Mouse (Mus musculus) embryonic stem cell, embryonic (primary cell): ENCODE results near the gene Mycbp.

Experiments used
- CTCF ChIA-PET, 4 experiments: fragments of 300-600 bp in 2 of 4; fragments of 350-600 bp in 2 of 4; sonication (Branson Sonifier 250); formaldehyde crosslinking; loops; one replicate each; lab custom pipeline; 2022; ENCODE audit warnings: inconsistent platforms in 2 of 4; lab: Charles Lee
- POLR2A ChIA-PET, 4 experiments: fragments of 300-600 bp in 2 of 4; fragments of 350-600 bp in 2 of 4; sonication (Branson Sonifier 250); formaldehyde crosslinking; loops; one replicate each; lab custom pipeline; 2022; ENCODE audit warnings: antibody characterized with exemption in 4 of 4, inconsistent platforms in 1 of 4; lab: Charles Lee

Gene Mycbp

GRCm38 (mm10) chr4:123921055-123921565 is 16.5 kb downstream of the Mycbp start:
- CTCF ChIA-PET: no interaction called here
- POLR2A ChIA-PET: interaction anchor here in 2 of 4 experiments (0.6 to 2.1 kb wide), 5 partner anchors 9 to 918 kb away, joined by 3 to 10 read pairs (median 5); no protein-coding TSS in a partner anchor

- ChIA-PET POLR2A (interaction anchor here in 3 of 4 experiments (0.5 to 2.7 kb wide), 7 partner anchors 8 to 1008 kb away, joined by 3 to 17 read pairs (median 5); partner anchors contain the start of genes Rragc (in 3 of the 3) and Mycbp (in 1 of the 3)), CTCF (no interaction called here)
These were observed 23.3 kb downstream of the Mycbp start for GRCm38 (mm10) chr4:123927961-123928360.

- POLR2A ChIA-PET: interaction anchor here in 3 of 4 experiments (0.9 to 2.9 kb wide), 6 partner anchors 9 to 15 kb away, joined by 3 to 10 read pairs (median 6); partner anchors contain the start of gene Rragc (in 2 of the 3)
- CTCF ChIA-PET: interaction anchor here in 2 of 4 experiments (0.7 to 1.0 kb wide), 2 partner anchors 9 to 35 kb away, joined by 3 read pairs; no protein-coding TSS in a partner anchor
These were observed 25.4 kb downstream of the Mycbp start for GRCm38 (mm10) chr4:123929994-123930393.

- CTCF ChIA-PET: no interaction called here
- POLR2A ChIA-PET: interaction anchor here in 2 of 4 experiments (0.6 to 2.2 kb wide), 5 partner anchors 12 to 45 kb away, joined by 3 to 11 read pairs (median 8); partner anchors contain the start of gene Rragc (in 2 of the 2)
These were observed 29.7 kb downstream of the Mycbp start for GRCm38 (mm10) chr4:123934306-123934705.

- ChIA-PET CTCF (no interaction called here), POLR2A (interaction anchor here in 2 of 4 experiments (1.2 to 2.2 kb wide), 4 partner anchors 13 to 174 kb away, joined by 3 to 11 read pairs (median 8); partner anchors contain the start of gene Rragc (in 2 of the 2))
These were observed 31.4 kb downstream of the Mycbp start for GRCm38 (mm10) chr4:123936059-123936458.

GRCm38 (mm10) chr4:123939838-123940237 is 35.2 kb downstream of the Mycbp start:
- POLR2A ChIA-PET: interaction anchor here in 3 of 4 experiments (0.5 to 2.0 kb wide), 7 partner anchors 12 to 243 kb away, joined by 3 to 5 read pairs (median 3); partner anchors contain the start of genes 4930535I16Rik (in 1 of the 3) and Rragc (in 1 of the 3)
- CTCF ChIA-PET: interaction anchor here in 2 of 4 experiments (0.7 to 1.3 kb wide), 7 partner anchors 13 to 192 kb away, joined by 3 to 6 read pairs (median 4); no protein-coding TSS in a partner anchor

- ChIA-PET CTCF (interaction anchor here (0.6 to 1.3 kb wide), 7 partner anchors 12 to 895 kb away, joined by 3 to 8 read pairs (median 3); no protein-coding TSS in a partner anchor), POLR2A (interaction anchor here in 1 of 4 experiments (0.6 to 1.4 kb wide), 4 partner anchors 10 to 801 kb away, joined by 3 to 4 read pairs (median 3); partner anchors contain the start of gene Ppie)
These were observed 36.2 kb downstream of the Mycbp start for GRCm38 (mm10) chr4:123940878-123941277.

GRCm38 (mm10) chr4:123946701-123947100 is 42.1 kb downstream of the Mycbp start:
- ChIA-PET POLR2A (no interaction called here), CTCF (interaction anchor here in 2 of 4 experiments (0.8 to 1.2 kb wide), 2 partner anchors 10 to 25 kb away, joined by 3 to 4 read pairs; no protein-coding TSS in a partner anchor)

GRCm38 (mm10) chr4:123947149-123947548 is 42.5 kb downstream of the Mycbp start:
- POLR2A ChIA-PET: no interaction called here
- CTCF ChIA-PET: interaction anchor here in 2 of 4 experiments (0.8 to 1.2 kb wide), 2 partner anchors 10 to 25 kb away, joined by 3 to 4 read pairs; no protein-coding TSS in a partner anchor

GRCm38 (mm10) chr4:123948901-123949300 is 44.3 kb downstream of the Mycbp start:
- ChIA-PET CTCF (interaction anchor here in 2 of 4 experiments (0.9 to 1.7 kb wide), 2 partner anchors 10 to 22 kb away, joined by 3 to 4 read pairs; no protein-coding TSS in a partner anchor), POLR2A (no interaction called here)

GRCm38 (mm10) chr4:123949649-123950048 is 45.0 kb downstream of the Mycbp start:
- CTCF ChIA-PET: interaction anchor here in 3 of 4 experiments (0.5 to 1.7 kb wide), 8 partner anchors 9 to 1149 kb away, joined by 3 to 13 read pairs (median 4); no protein-coding TSS in a partner anchor
- POLR2A ChIA-PET: interaction anchor here in 2 of 4 experiments (0.7 kb wide), 2 partner anchors 97 to 271 kb away, joined by 3 read pairs; no protein-coding TSS in a partner anchor

GRCm38 (mm10) chr4:123952059-123952458 is 47.4 kb downstream of the Mycbp start:
- POLR2A ChIA-PET: interaction anchor here in 2 of 4 experiments (0.6 to 1.4 kb wide), 2 partner anchors 12 to 35 kb away, joined by 3 read pairs; partner anchors contain the start of gene Rragc (in 1 of the 2)
- CTCF ChIA-PET: interaction anchor here in 1 of 4 experiments (0.6 kb wide), 1 partner anchor 13 kb away, joined by 22 read pairs; no protein-coding TSS in a partner anchor

GRCm38 (mm10) chr4:123956703-123957491 is 52.3 kb downstream of the Mycbp start:
- CTCF ChIA-PET: interaction anchor here in 2 of 4 experiments (0.7 to 1.9 kb wide), 12 partner anchors 9 to 360 kb away, joined by 3 to 10 read pairs (median 3); no protein-coding TSS in a partner anchor
- POLR2A ChIA-PET: interaction anchor here in 1 of 4 experiments (1.2 to 1.7 kb wide), 2 partner anchors 17 to 25 kb away, joined by 3 to 4 read pairs; no protein-coding TSS in a partner anchor

- CTCF ChIA-PET: interaction anchor here in 2 of 4 experiments (0.9 to 1.9 kb wide), 9 partner anchors 8 to 360 kb away, joined by 3 to 10 read pairs (median 3); no protein-coding TSS in a partner anchor
These were observed 52.8 kb downstream of the Mycbp start for GRCm38 (mm10) chr4:123957492-123957808.

GRCm38 (mm10) chr4:123957891-123958290 is 53.3 kb downstream of the Mycbp start:
- ChIA-PET CTCF (interaction anchor here in 2 of 4 experiments (0.6 to 1.9 kb wide), 8 partner anchors 8 to 308 kb away, joined by 3 to 10 read pairs (median 3); no protein-coding TSS in a partner anchor), POLR2A (interaction anchor here in 1 of 4 experiments (1.7 kb wide), 1 partner anchor 40 kb away, joined by 5 read pairs; the partner anchor contains the start of genes 4930535I16Rik and Rragc)

More at GRCm38 (mm10) chr4:123957492-123957808, 52.8 kb downstream of the Mycbp start:
- POLR2A ChIA-PET: no interaction called here

GRCm38 (mm10) chr4:123960955-123961354 is 56.3 kb downstream of the Mycbp start:
- CTCF ChIA-PET: interaction anchor here in 1 of 4 experiments (0.9 to 2.6 kb wide), 3 partner anchors 8 to 21 kb away, joined by 3 to 13 read pairs (median 6); no protein-coding TSS in a partner anchor
- POLR2A ChIA-PET: interaction anchor here in 1 of 4 experiments (0.6 kb wide), 1 partner anchor 30 kb away, joined by 3 read pairs; no protein-coding TSS in a partner anchor
